Mouse (Mus musculus) cortical plate, adult 2 months (tissue): ENCODE data around the gene AC124502.3.

ENCODE experiments used
- CTCF ChIP-seq: fragments of 200-500 bp; IDR thresholded peaks from 2 replicates; pipeline ENCODE4 v1.5.1; 2011; ENCODE audit warnings: mild to moderate bottlenecking, control low read depth, low read length; ENCODE audit not compliant: insufficient read depth; ENCODE audit errors: extremely low read depth
- POLR2A ChIP-seq: fragments of 200-500 bp; IDR thresholded peaks from 2 replicates; pipeline ENCODE4 v1.6.1; 2011; ENCODE audit warnings: mild to moderate bottlenecking, low read length, control low read depth; ENCODE audit not compliant: insufficient read depth; ENCODE audit errors: extremely low read depth

- TF ChIP-seq POLR2A = no peak
- no peak for TF ChIP-seq CTCF
Measured at GRCm38 (mm10) chr19:5089324-5089723, 50.6 kb downstream of the AC124502.3 start.
